Mouse (Mus musculus) subcutaneous adipose tissue, adult 2 months (tissue): ENCODE results near the gene Fthl17e. TPM values are rescaled to one million over a fixed set of nuclear protein-coding genes. Genes with fewer than 3 reads are reported as not detected.

Experiments used
- polyA plus RNA-seq: library from polyadenylated mRNA; depleted of rRNA; stranded (reverse); fragments of >200 nt; gene quantifications from 2 replicates; pipeline ENCODE4 v1.2.3, GENCODE M21; 2012; ENCODE audit warnings: low replicate concordance; rRNA removed

Gene Fthl17e
- not detected in 2 replicates for polyA plus RNA-seq

GRCm38 (mm10) chrX:9033193-9033592 is at the start of gene Fthl17e:
TSS of gene Fthl17e (plus strand) at chrX:9033493.

GRCm38 (mm10) chrX:8986655-8987054 is 46.6 kb upstream of the Fthl17e start, which contains the start of gene Fthl17d:
TSS of gene Fthl17d (minus strand) at chrX:8986755.

DNA sequence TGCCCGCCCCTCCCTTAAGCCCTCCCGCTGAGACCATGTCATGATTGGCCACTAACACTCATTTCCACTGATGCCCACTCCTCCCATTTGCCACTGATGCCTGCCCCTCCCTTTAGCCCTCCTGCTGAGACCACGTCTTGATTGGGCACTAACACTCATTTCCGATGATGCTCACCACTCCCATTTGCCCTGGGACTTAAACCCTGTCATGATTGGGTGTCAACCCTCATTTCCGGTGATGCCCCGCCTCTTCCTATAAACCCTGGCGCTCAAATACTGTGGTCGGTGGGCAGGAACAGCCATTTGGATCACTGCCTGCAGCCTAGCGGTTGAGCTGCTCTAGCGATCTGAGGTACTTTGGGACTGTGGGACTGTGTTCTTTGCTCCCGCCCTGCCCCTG is 29.4 kb downstream of the Fthl17e start, which contains the start of gene Fthl17f:
TSS of gene Fthl17f (plus strand) at position 301 of the 400 bp plus-strand sequence.

Other genes starting within 250 kb of the Fthl17e start
- gene Ssxb5, start 229.8 kb upstream of the Fthl17e start, polyA plus RNA-seq, result not detected in 2 replicates
- not detected in 2 replicates for gene Gm6592, start 189.5 kb upstream of the Fthl17e start, polyA plus RNA-seq
- gene Gm5751, start 159.2 kb upstream of the Fthl17e start, polyA plus RNA-seq, result not detected in 2 replicates
- 0.60 and 2.9 TPM in 2 replicates for gene B630019K06Rik, start 141.1 kb upstream of the Fthl17e start, polyA plus RNA-seq
- gene Fthl17b, start 70.5 kb upstream of the Fthl17e start, polyA plus RNA-seq, result not detected in 2 replicates
- gene Fthl17c, start 56.9 kb upstream of the Fthl17e start, polyA plus RNA-seq, result not detected in 2 replicates
- gene Fthl17d, start 46.7 kb upstream of the Fthl17e start, polyA plus RNA-seq, result not detected in 2 replicates
- gene Fthl17f, start 29.5 kb downstream of the Fthl17e start, polyA plus RNA-seq, result not detected in 2 replicates
- not detected in 2 replicates for gene 4930402K13Rik, start 71.1 kb downstream of the Fthl17e start, polyA plus RNA-seq
- 0.24 and 0.44 TPM in 2 replicates for gene Lancl3, start 166.4 kb downstream of the Fthl17e start, polyA plus RNA-seq
- not detected in 2 replicates for gene Gm14862, start 223.4 kb downstream of the Fthl17e start, polyA plus RNA-seq
- gene Xk, start 239.3 kb downstream of the Fthl17e start, polyA plus RNA-seq, result 0.29 and 2.2 TPM in 2 replicates